Mouse (Mus musculus): ENCODE measurements around the gene Ppp1r10.
A peak's percentile ranks its signal among the peaks of the same experiment; 100 is the strongest.

Ppp1r10 gene

GRCm38 (mm10) chr17:35903343-35903991 lies 12.8 kb upstream of the Ppp1r10 start:
- no peak for DNase-seq

- no peak for DNase-seq
These were observed 12.3 kb upstream of the Ppp1r10 start for GRCm38 (mm10) chr17:35903992-35904355.

- DNase-seq, result no peak
These were observed 10.6 kb upstream of the Ppp1r10 start for GRCm38 (mm10) chr17:35905587-35905986.

GRCm38 (mm10) chr17:35907609-35908008 lies 8.6 kb upstream of the Ppp1r10 start:
- no peak for DNase-seq

GRCm38 (mm10) chr17:35909186-35909918 lies 6.9 kb upstream of the Ppp1r10 start:
- no peak for DNase-seq

GRCm38 (mm10) chr17:35909919-35910369 lies 6.3 kb upstream of the Ppp1r10 start, which contains the start of gene Atat1:
Gene Atat1, minus strand, starts transcription at chr17:35910075.
- DNase-seq, result peak; percentile 96

GRCm38 (mm10) chr17:35914975-35915374 lies 1.3 kb upstream of the Ppp1r10 start:
- no peak for DNase-seq

- no peak for DNase-seq
These were observed 517 bp upstream of the Ppp1r10 start for GRCm38 (mm10) chr17:35915538-35916296.

GRCm38 (mm10) chr17:35917143-35917462 lies 869 bp downstream of the Ppp1r10 start:
- peak; percentile 44 for DNase-seq

GRCm38 (mm10) chr17:35917463-35918251 lies 1.4 kb downstream of the Ppp1r10 start:
- DNase-seq, result peak; percentile 71

- peak; percentile 74 for DNase-seq
These were observed 2.2 kb downstream of the Ppp1r10 start for GRCm38 (mm10) chr17:35918276-35919059.

- peak; percentile 97 for DNase-seq
These were observed 3.0 kb downstream of the Ppp1r10 start for GRCm38 (mm10) chr17:35919060-35919715.

GRCm38 (mm10) chr17:35919864-35920301 lies 3.6 kb downstream of the Ppp1r10 start:
- DNase-seq, result peak; percentile 25

GRCm38 (mm10) chr17:35920384-35920783 lies 4.2 kb downstream of the Ppp1r10 start:
- DNase-seq, result no peak

- peak; percentile 73 for DNase-seq
These were observed 4.8 kb downstream of the Ppp1r10 start for GRCm38 (mm10) chr17:35920862-35921562.

GRCm38 (mm10) chr17:35921710-35922109 lies 5.5 kb downstream of the Ppp1r10 start:
- no peak for DNase-seq

GRCm38 (mm10) chr17:35922566-35922965 lies 6.3 kb downstream of the Ppp1r10 start:
- no peak for DNase-seq

GRCm38 (mm10) chr17:35923281-35923680 lies 7.0 kb downstream of the Ppp1r10 start:
- DNase-seq, result no peak

GRCm38 (mm10) chr17:35927471-35927870 lies 11.2 kb downstream of the Ppp1r10 start:
- no peak for DNase-seq

GRCm38 (mm10) chr17:35929534-35929933 lies 13.3 kb downstream of the Ppp1r10 start:
- no peak for DNase-seq

GRCm38 (mm10) chr17:35930627-35931026 lies 14.4 kb downstream of the Ppp1r10 start:
- no peak for DNase-seq
